Mouse (Mus musculus) thymus, postnatal 25 days (tissue): ENCODE measurements around the gene RPS10-NUDT3.
A peak's percentile ranks its signal among the peaks of the same experiment; 100 is the strongest.
"Not testable (repeated sequence)": the region's sequence is repeated elsewhere in the genome, so short reads cannot be mapped to it uniquely, and the experiment has no call there.

Source experiments
- DNase-seq: peaks from one replicate; pipeline ENCODE4 v3.0.0; 2022

RPS10-NUDT3 gene

GRCm38 (mm10) chr17:27639851-27640250 lies 4.8 kb upstream of the RPS10-NUDT3 start:
- DNase-seq: not testable (repeated sequence)

GRCm38 (mm10) chr17:27638921-27639332 lies 3.9 kb upstream of the RPS10-NUDT3 start:
- DNase-seq: peak; percentile 36

DNA sequence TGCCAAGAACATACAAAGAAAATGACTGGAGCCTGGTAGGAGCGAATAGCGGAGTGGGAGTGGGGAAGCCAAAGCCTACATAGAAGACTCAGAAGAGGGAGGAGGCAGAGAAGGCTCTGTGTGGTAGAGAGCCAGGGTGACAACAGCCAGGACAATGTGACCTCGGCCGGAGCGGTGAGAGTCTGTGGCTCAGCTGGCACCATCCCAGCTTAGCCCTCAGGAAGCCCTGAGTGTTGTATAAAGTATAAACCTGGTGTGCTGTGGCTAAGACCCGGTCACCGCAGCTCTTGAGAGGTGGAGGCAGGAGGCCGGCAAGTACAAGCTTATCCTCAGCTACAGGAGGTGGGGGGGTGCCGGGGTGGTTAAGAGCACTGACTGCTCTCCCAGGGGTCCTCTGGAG lies 2.3 kb upstream of the RPS10-NUDT3 start:
- DNase-seq: no peak

- no peak for DNase-seq
These were observed 1.4 kb upstream of the RPS10-NUDT3 start, which contains the start of gene Rps10 for GRCm38 (mm10) chr17:27636132-27637020. Rps10 (minus strand) TSS chr17:27636669.

- not testable (repeated sequence) for DNase-seq
These were observed 517 bp upstream of the RPS10-NUDT3 start for GRCm38 (mm10) chr17:27635575-27635903.

GRCm38 (mm10) chr17:27629249-27630020 lies 5.6 kb downstream of the RPS10-NUDT3 start:
- DNase-seq: peak; percentile 82

DNA sequence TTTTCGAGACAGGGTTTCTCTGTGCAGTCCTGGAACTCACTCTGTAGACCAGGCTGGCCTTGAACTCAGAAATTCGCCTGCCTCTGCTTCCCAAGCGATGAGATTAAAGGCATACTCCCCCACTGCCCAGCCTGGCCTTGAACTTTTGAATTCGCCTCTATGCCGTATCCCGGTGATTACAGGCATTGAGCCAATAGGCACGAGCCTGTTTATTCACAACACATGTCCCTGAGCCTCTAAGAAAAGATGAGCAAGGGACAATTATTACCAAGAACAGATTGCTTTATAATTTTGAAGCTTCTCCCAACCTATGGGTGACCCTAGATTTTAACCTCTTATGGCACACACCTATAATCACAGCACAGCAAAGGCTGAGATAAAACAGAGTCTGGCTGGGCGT lies 6.6 kb downstream of the RPS10-NUDT3 start:
- no peak for DNase-seq

DNA sequence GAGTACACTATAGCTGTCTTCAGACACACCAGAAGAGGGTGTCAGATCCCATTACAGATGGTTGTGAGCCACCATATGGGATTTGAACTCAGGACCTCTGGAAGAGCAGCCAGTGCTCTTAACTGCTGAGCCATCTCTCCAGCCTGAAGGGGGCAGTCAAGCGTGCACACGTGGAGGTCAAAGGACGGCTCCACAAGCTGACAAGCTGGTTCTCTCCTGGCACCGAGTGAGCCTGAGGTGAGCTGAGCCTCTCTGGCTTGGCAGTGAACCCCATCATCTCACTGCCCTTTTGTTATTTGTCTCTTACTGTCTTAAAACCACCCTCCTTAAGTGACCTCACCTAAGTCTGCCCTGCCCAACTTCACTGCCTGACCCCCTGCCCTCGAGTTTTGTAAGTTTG lies 7.6 kb downstream of the RPS10-NUDT3 start:
- DNase-seq: no peak

- DNase-seq: no peak
These were observed 8.3 kb downstream of the RPS10-NUDT3 start for GRCm38 (mm10) chr17:27626681-27627080.

GRCm38 (mm10) chr17:27625455-27626251 lies 9.4 kb downstream of the RPS10-NUDT3 start:
- no peak for DNase-seq

- peak; percentile 92 for DNase-seq
These were observed 11.4 kb downstream of the RPS10-NUDT3 start, which contains the start of gene Nudt3 for GRCm38 (mm10) chr17:27623360-27624326. Nudt3 (minus strand) TSS chr17:27623495.

GRCm38 (mm10) chr17:27622611-27623359 lies 12.2 kb downstream of the RPS10-NUDT3 start:
- peak; percentile 71 for DNase-seq

GRCm38 (mm10) chr17:27621705-27622531 lies 13.1 kb downstream of the RPS10-NUDT3 start:
- peak; percentile 23 for DNase-seq

DNA sequence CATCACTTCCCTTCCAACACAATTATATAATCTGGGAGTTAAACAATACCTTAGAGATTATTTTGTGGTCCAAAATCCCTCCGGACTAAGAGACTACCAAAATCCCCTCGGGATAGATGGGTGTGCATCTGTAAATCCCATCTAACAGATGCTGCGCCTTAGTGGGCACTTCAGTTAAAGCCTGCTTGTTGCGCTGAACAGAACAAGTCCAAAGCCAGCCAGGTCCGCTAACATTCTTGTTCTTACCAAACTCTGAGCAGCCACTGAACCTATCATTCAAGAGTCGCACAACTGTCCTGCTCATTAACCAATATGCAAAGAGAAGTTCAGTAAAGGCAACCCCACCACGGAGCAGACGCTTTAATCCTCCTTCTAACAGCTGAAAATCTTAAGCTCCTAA lies 13.9 kb downstream of the RPS10-NUDT3 start:
- no peak for DNase-seq

- no peak for DNase-seq
These were observed 19.6 kb downstream of the RPS10-NUDT3 start for GRCm38 (mm10) chr17:27615388-27615787.

DNA sequence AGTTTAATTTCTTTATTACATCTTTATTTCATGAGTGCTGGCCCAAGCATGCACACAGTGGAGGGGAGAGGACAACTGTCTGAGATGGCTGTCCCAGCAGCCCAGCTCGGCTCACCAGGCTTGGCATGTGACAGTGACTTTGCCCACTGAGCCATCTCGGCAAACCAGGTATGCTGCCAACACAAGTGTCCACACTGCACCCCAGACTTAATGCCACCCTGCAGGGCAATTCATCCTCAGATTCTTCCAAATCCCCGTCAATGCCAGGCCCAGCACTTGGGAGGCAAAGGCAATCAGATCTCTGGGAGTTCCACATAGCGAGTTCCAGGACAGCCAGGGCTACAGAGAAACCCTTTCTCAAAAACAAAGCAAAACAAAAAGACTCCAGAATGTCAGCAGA lies 22.0 kb downstream of the RPS10-NUDT3 start:
- no peak for DNase-seq

- DNase-seq: no peak
These were observed 23.0 kb downstream of the RPS10-NUDT3 start for GRCm38 (mm10) chr17:27611994-27612393.

DNA sequence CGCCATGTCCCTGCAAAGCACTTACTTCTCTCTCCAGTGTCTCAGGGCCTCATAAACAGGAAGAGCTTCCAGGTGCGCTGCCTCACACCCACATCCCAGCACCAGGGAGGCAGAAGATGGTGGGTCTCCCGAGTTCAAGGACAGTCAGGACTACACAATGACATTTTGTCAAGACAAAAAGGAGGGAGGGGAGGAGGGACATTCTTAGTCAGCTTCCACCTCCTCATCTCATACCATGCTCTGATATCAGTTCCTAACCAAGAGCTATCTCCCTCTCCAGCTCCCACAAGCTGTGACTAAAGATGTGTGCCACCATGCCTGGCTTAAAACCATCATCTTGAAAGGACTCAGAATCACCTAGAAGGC lies 23.5 kb downstream of the RPS10-NUDT3 start:
- no peak for DNase-seq

GRCm38 (mm10) chr17:27610679-27611518 lies 24.1 kb downstream of the RPS10-NUDT3 start:
- DNase-seq: no peak
